Mouse (Mus musculus): Measurements from ENCODE around the gene Haus6.

Haus6 gene

GRCm38 (mm10) chr4:86575283-86575983 is 36.4 kb downstream of the Haus6 start, which contains the start of gene Rraga:
Gene Rraga, plus strand, starts transcription at chr4:86575668.
- DNase-seq (ENCODE audit: low spot score) = peak; percentile 89

GRCm38 (mm10) chr4:86574939-86575282 is 36.9 kb downstream of the Haus6 start:
- DNase-seq (ENCODE audit: low spot score) = no peak

- DNase-seq (ENCODE audit: low spot score) = no peak
Measured at GRCm38 (mm10) chr4:86561061-86561460, 50.8 kb downstream of the Haus6 start.

GRCm38 (mm10) chr4:86559006-86559405 is 52.8 kb downstream of the Haus6 start:
- no peak for DNase-seq (ENCODE audit: low spot score)

GRCm38 (mm10) chr4:86558228-86558627 is 53.6 kb downstream of the Haus6 start, which contains the start of gene Saxo1:
Gene Saxo1, minus strand, starts transcription at chr4:86558328.
- no peak for DNase-seq (ENCODE audit: low spot score)

GRCm38 (mm10) chr4:86557371-86557770 is 54.5 kb downstream of the Haus6 start:
- DNase-seq (ENCODE audit: low spot score) = no peak

- DNase-seq (ENCODE audit: low spot score) = no peak
Measured at GRCm38 (mm10) chr4:86555035-86555707, 56.7 kb downstream of the Haus6 start.

- DNase-seq (ENCODE audit: low spot score) = no peak
Measured at GRCm38 (mm10) chr4:86548332-86548731, 63.5 kb downstream of the Haus6 start.

GRCm38 (mm10) chr4:86545615-86546014 is 66.2 kb downstream of the Haus6 start:
- no peak for DNase-seq (ENCODE audit: low spot score)

- DNase-seq (ENCODE audit: low spot score) = no peak
Measured at GRCm38 (mm10) chr4:86543999-86544398, 67.9 kb downstream of the Haus6 start.

- DNase-seq (ENCODE audit: low spot score) = no peak
Measured at GRCm38 (mm10) chr4:86541573-86541972, 70.3 kb downstream of the Haus6 start.

GRCm38 (mm10) chr4:86538936-86539335 is 72.9 kb downstream of the Haus6 start:
- no peak for DNase-seq (ENCODE audit: low spot score)

GRCm38 (mm10) chr4:86537972-86538371 is 73.9 kb downstream of the Haus6 start:
- no peak for DNase-seq (ENCODE audit: low spot score)

- no peak for DNase-seq (ENCODE audit: low spot score)
Measured at GRCm38 (mm10) chr4:86534091-86534481, 77.8 kb downstream of the Haus6 start.

GRCm38 (mm10) chr4:86533406-86534090 is 78.3 kb downstream of the Haus6 start:
- DNase-seq (ENCODE audit: low spot score) = no peak

- DNase-seq (ENCODE audit: low spot score) = no peak
Measured at GRCm38 (mm10) chr4:86529161-86529560, 82.7 kb downstream of the Haus6 start.
